Mouse (Mus musculus) midbrain, embryonic 11.5 days (tissue): ENCODE measurements around the gene Tmem94. TPM values are rescaled to one million over a fixed set of nuclear protein-coding genes. Genes with fewer than 3 reads are reported as not detected.

Experiments used
- ATAC-seq: fragments of 200-750 bp; cut with Nextera tagmentation; 2 replicates; pipeline ENCODE4 v1.8.0; 2017; ENCODE audit warnings: moderate TSS enrichment, moderate library complexity; ENCODE audit not compliant: low FRiP score
- DNase-seq: peaks from one replicate; pipeline ENCODE4 v3.0.0; 2015; ENCODE audit warnings: low spot score; ENCODE audit errors: missing footprints
- H3K27ac ChIP-seq: fragments of 300-500 bp; sonication (generic); 2 replicates; pipeline ENCODE4 v1.5.1; 2014; ENCODE audit warnings: low read depth, low read length
- H3K27me3 ChIP-seq: fragments of 300-500 bp; sonication (generic); 2 replicates; pipeline ENCODE4 v1.6.1; 2014; ENCODE audit warnings: mild to moderate bottlenecking, low read length, moderate library complexity, mixed read lengths; ENCODE audit not compliant: control insufficient read depth, insufficient read depth
- H3K36me3 ChIP-seq: fragments of 300-500 bp; sonication (generic); 2 replicates; pipeline ENCODE4 v1.6.1; 2014; ENCODE audit warnings: mild to moderate bottlenecking, low read length, moderate library complexity, mixed read lengths; ENCODE audit not compliant: control insufficient read depth, insufficient read depth
- H3K4me1 ChIP-seq: fragments of 300-500 bp; sonication (generic); 2 replicates; pipeline ENCODE4 v1.6.1; 2014; ENCODE audit warnings: low read length; ENCODE audit not compliant: control insufficient read depth, insufficient read depth
- H3K4me2 ChIP-seq: fragments of 300-500 bp; sonication (generic); 2 replicates; pipeline ENCODE4 v1.6.1; 2014; ENCODE audit warnings: mild to moderate bottlenecking, moderate library complexity
- H3K4me3 ChIP-seq: fragments of 300-500 bp; sonication (generic); 2 replicates; pipeline ENCODE4 v1.5.1; 2014; ENCODE audit warnings: low read depth, low read length
- H3K9ac ChIP-seq: fragments of 300-500 bp; sonication (generic); 2 replicates; pipeline ENCODE4 v1.6.1; 2014; ENCODE audit warnings: low read length
- H3K9me3 ChIP-seq: fragments of 300-500 bp; sonication (generic); 2 replicates; pipeline ENCODE4 v1.6.1; 2016; ENCODE audit warnings: low read length; ENCODE audit not compliant: control insufficient read depth
- WGBS: fragments of 180-500 bp; shearing (Covaris S2); extraction: QIAGEN DNeasy Blood & Tissue Kit; methylation state at CpG from one replicate; pipeline ENCODE4 v1.1.7; 2014; 5-methylcytosine and 5-hydroxymethylcytosine counted together
- polyA plus RNA-seq: library from polyadenylated mRNA; unstranded; fragments of >200 nt; fragmentation: Nextera tagmentation; extraction: Ambion mirVana; gene quantifications from 2 replicates; pipeline ENCODE4 v1.2.1, GENCODE M21; 2014

Tmem94 gene
- polyA plus RNA-seq, 1 experiment from 2014 or later, result 16.7 TPM

DNA sequence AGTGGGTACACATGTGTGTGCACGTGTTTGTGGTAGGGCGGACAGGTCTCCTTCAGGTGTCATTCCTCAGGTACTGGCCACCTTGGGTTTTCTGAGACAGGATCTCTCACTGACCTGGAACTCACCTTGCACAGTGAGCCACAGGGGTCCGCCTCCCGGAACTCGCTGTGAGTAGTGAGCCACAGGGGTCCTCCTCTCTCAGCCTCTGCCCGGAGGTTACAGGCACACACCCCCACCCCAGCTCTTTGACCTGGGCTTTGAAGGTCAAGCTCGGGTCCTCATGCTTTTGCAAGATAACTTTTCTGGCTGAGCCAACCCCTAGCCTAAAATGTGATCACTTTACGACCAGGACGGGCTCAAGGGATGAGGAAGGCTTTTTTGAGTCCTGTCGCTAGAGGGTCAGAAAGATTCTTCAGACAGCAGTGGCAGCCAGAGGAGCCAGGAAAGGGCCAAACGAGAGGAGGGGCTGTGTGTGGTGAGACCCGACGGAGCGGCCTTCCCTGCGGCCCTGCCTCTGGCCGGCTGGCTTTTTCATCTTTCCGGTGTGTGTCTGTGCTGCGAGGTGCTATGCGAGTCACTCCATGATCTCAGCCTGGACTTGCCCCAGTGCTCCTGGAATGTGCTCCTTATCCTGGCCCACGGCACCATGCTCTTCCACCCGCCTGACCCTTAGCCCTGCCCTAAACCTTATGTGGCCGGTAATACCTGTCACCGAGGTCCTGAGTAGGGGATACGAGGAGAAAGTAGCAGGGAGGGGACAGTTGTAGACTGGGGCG lies 65.5 kb downstream of the Tmem94 start:
- ATAC-seq, result no peak
- Histone ChIP-seq H3K4me1 (peaks cover 10% of the 10 kb centered on the region), H3K9me3 (no peaks in the 10 kb centered on the region), H3K4me3 (no peak overlapping the region), H3K9ac (no peak overlapping the region), H3K4me2 (no peak overlapping the region), H3K27me3 (peaks cover 14% of the 10 kb centered on the region), H3K27ac (no peak overlapping the region), H3K36me3 (no peaks in the 10 kb centered on the region)
- WGBS, result 21% methylated on average over 25 of the region's 25 CpGs
- no peak for DNase-seq

DNA sequence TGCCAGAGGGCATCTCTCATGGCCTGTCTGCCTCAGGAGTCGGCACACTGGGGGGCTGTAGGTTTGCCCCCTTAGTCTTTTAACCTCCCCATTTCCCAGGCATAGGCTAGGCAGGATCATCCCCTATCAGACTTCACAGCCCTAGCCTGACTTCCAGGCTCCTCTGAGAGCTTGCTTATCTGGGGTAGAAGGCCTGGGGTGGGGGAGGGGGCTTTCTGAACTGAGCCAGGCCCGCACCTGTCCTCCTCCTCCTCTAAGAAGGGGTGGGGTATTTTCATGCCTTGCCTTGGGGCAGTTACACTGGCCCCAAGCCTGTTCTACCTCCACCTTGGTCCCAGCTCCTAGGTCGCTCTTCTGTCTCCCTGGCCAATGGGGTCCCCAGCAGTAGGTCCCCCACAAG lies 66.3 kb downstream of the Tmem94 start:
- H3K4me1 ChIP-seq, result peaks cover 10% of the 10 kb centered on the region
- no peak overlapping the region for H3K9ac ChIP-seq
- no peak overlapping the region for H3K4me2 ChIP-seq
- ATAC-seq, result no peak
- peaks cover 10% of the 10 kb centered on the region for H3K27me3 ChIP-seq
- 48% methylated on average over 3 of the region's 3 CpGs for WGBS
- H3K9me3 ChIP-seq, result no peaks in the 10 kb centered on the region
- H3K27ac ChIP-seq, result no peak overlapping the region
- no peak for DNase-seq
- no peaks in the 10 kb centered on the region for H3K36me3 ChIP-seq
- H3K4me3 ChIP-seq, result no peak overlapping the region

DNA sequence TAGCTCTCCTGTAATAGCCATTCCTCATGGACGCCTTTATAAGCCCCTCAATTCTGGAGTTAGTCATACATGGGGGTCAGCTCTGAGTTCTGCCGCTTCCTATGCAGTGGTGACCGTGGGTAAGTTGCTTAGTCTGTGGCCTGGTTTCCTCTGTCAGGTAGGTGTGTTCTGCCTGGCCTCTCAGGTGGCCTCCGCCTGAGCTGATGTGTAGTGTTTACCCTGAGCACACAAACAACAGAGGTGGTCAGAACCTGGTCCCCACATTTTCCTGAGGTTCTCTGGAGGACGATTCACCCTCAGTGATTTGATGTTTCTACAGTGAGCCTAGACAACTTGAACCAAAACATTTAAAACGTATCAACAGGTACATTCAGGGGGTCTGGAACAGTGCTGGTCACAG lies 66.8 kb downstream of the Tmem94 start:
- WGBS, result 70% methylated on average over 6 of the region's 6 CpGs
- Histone ChIP-seq H3K9ac (no peak overlapping the region), H3K9me3 (no peaks in the 10 kb centered on the region), H3K36me3 (no peaks in the 10 kb centered on the region), H3K27ac (no peak overlapping the region), H3K27me3 (peaks cover 10% of the 10 kb centered on the region), H3K4me1 (peaks cover 10% of the 10 kb centered on the region), H3K4me3 (no peak overlapping the region), H3K4me2 (no peak overlapping the region)
- ATAC-seq (no peak), DNase-seq (no peak)

DNA sequence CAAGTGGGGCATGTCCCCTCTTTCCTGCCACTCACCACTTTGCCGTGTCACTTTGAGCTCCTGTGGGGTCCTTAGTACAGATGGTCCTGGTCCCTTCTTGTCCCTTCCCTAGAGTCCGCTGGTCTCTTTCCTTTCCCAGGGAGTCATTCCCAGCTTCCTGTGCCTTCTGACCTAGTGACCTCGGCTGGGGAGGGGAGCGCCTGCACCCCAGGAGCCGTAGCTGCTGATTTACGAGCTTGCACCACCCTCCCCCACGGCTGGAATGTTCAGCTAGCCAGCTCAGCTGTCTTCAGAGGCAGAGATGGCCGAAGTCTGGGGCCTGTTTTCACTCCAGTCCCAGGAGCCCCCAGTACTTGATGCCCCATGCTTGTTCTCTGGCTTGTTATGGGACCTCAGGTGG lies 67.3 kb downstream of the Tmem94 start:
- H3K36me3 ChIP-seq, result no peaks in the 10 kb centered on the region
- H3K4me3 ChIP-seq, result no peak overlapping the region
- no peak for DNase-seq
- H3K27ac ChIP-seq, result no peak overlapping the region
- H3K27me3 ChIP-seq, result peaks cover 7% of the 10 kb centered on the region
- WGBS, result 8% methylated on average over 8 of the region's 8 CpGs
- no peak overlapping the region for H3K9ac ChIP-seq
- peaks cover 10% of the 10 kb centered on the region for H3K4me1 ChIP-seq
- H3K9me3 ChIP-seq, result no peaks in the 10 kb centered on the region
- H3K4me2 ChIP-seq, result no peak overlapping the region
- no peak for ATAC-seq

DNA sequence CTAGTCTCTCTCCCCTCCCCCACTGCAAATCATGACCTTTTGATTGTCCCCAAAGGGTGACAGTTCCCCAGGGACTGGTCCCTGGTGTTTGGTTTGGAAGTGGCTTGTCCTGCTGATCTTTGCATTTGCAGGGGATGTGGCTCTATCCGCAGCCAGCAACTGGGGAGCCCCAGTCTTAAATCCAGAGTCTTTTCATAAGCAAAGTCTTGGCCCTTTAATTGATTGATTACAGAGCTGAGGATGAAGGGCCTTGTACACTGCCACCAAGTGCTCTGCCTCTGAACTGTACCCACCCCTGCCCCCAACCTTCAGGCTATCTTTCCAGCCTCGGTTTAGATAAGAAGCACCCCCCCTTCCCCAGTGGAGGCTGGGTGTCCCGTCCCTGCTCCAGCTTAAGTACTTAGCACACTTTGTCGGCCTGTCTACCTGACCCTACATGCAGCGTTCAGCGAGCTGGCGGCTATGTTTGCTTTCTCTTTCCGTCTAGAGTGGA lies 67.8 kb downstream of the Tmem94 start:
- Histone ChIP-seq H3K4me1 (peaks cover 10% of the 10 kb centered on the region), H3K4me2 (no peak overlapping the region), H3K36me3 (no peaks in the 10 kb centered on the region), H3K27ac (no peak overlapping the region), H3K4me3 (no peak overlapping the region), H3K27me3 (peaks cover 7% of the 10 kb centered on the region), H3K9me3 (no peaks in the 10 kb centered on the region), H3K9ac (no peak overlapping the region)
- ATAC-seq, result no peak
- DNase-seq, result no peak
- 19% methylated on average over 8 of the region's 8 CpGs for WGBS

DNA sequence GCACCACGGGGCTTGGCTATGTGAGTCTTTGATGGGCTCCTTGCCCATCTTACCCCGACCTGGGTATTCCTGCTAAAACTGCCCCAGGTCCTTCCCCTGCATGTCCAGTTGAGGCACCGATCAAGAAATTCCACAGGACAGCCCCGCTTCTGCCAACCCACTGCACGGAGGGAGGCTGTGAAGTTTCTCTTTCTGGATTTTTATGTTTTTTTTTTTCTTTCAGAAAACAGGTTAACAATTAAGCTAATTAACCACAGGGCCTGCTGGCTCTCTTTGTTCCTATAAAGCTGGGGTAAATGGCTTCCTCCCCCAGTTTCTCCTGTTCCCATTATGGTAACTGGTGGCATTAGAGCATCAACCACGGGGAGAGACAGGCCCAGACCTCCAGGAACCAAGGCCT lies 68.8 kb downstream of the Tmem94 start:
- no peaks in the 10 kb centered on the region for H3K9me3 ChIP-seq
- H3K4me1 ChIP-seq, result peaks cover 10% of the 10 kb centered on the region
- peaks cover 7% of the 10 kb centered on the region for H3K27me3 ChIP-seq
- no peaks in the 10 kb centered on the region for H3K36me3 ChIP-seq
- H3K9ac ChIP-seq, result no peak overlapping the region
- H3K4me3 ChIP-seq, result no peak overlapping the region
- WGBS, result 73% methylated on average over 6 of the region's 6 CpGs
- no peak overlapping the region for H3K27ac ChIP-seq
- ATAC-seq (no peak), DNase-seq (no peak)
- no peak overlapping the region for H3K4me2 ChIP-seq

DNA sequence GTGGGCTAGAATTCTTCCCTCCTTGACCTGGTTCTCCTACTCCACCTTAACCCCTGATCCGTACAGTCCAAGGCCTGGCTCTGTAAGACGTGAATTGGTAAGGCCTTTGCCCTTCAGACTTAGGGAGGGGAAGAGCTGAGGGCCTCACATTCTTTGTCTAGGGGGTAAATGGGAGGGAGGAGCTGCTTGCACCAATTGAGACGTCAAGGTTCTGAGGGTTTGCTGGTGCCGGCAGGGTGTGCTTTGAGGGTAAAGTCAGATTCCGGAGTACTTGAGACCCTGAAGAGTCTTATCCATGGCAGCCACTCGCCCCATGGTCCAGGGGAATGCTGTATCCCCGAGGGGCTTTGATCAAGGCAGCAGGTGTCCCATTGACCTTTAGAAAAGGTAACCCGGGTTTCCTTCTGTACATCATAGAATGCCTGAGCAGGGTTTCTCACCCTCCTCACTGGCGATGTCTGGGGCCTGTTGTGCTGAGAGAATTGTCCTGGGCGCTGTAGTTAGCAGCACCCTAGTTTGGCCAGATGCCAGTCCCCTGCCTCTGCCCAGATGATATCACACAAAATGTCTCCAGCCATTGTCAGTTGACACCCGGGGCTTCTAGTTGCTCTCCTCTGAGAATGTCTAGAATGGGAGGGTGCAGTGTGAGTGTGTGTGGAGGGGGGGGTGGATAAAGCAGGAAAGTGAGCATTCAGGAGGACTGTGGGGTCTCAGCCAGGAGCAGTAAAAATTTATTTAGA lies 71.6 kb downstream of the Tmem94 start:
- no peak for DNase-seq
- no peak overlapping the region for H3K27ac ChIP-seq
- ATAC-seq, result no peak
- peaks cover 10% of the 10 kb centered on the region; the same call in 1 of the 2 replicates for H3K4me1 ChIP-seq
- peaks cover 3% of the 10 kb centered on the region for H3K27me3 ChIP-seq
- H3K4me3 ChIP-seq, result no peak overlapping the region
- H3K9ac ChIP-seq, result no peak overlapping the region
- no peaks in the 10 kb centered on the region for H3K36me3 ChIP-seq
- no peaks in the 10 kb centered on the region for H3K9me3 ChIP-seq
- no peak overlapping the region for H3K4me2 ChIP-seq
- WGBS, result 35% methylated on average over 11 of the region's 11 CpGs

DNA sequence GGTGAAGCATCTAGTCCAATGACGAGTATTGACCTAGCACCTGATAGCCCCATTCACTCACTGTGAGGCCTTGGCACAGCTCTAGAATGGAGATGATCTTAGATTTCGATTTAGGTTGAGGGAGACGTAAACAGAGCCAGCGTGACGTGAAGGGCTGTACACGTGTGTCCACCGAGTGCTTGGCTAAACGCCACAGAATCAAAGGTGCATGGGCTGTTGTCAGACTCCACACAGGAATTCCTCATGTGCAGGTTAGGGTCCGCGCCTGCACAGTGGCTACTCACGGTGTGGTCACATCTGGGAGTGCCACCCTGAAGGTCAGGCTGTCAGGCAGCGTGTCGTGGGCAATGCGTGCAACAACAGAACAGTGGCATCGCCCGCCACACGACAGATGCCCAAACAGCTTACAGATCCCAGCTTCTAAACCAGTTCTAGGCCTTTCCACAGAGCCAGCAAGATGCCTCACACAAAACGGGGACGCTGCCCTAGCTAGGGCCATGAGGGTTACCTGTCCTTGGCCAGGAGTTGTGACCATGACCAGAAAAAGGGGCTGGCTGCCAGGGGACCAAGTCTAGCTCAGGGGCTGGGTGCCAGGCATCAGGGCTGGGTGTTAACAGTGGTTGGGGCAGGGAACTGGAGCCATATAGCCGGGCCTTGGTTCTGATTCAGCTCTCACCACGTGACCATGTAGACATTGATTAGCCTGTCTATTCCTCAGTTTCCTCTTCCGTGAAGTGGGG lies 72.5 kb downstream of the Tmem94 start:
- H3K9me3 ChIP-seq, result no peaks in the 10 kb centered on the region
- no peak overlapping the region for H3K4me2 ChIP-seq
- WGBS, result 92% methylated on average over 22 of the region's 22 CpGs
- H3K36me3 ChIP-seq, result no peaks in the 10 kb centered on the region
- no peaks in the 10 kb centered on the region for H3K27me3 ChIP-seq
- H3K4me3 ChIP-seq, result no peak overlapping the region
- no peak overlapping the region for H3K27ac ChIP-seq
- H3K4me1 ChIP-seq, result peaks cover 7% of the 10 kb centered on the region; the same call in 1 of the 2 replicates
- peak; percentile 80 for DNase-seq
- ATAC-seq, result no peak
- H3K9ac ChIP-seq, result no peak overlapping the region

DNA sequence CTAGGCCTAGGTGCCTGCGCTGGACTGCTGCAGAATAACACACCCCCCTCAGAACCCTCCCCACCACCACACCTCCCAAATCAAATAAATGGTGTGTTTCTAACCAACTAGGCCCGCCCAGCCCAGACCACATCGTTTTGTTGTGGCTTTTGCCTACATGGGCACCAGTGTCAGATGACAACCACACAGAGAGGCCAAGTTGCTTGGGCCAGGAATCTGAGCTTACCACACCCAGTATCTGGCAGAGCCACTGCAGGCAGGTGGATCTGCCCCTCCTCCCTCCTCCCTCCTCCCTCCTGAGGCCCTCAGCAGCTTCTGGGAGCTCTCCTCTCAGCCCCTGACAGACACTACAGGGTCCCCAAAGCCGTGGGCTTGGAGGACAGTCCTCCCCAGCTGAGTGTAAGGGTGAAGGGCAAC lies 73.7 kb downstream of the Tmem94 start:
- Histone ChIP-seq H3K9ac (no peak overlapping the region), H3K4me3 (no peak overlapping the region), H3K27ac (no peak overlapping the region), H3K4me1 (no peaks in the 10 kb centered on the region), H3K9me3 (no peaks in the 10 kb centered on the region), H3K27me3 (no peaks in the 10 kb centered on the region), H3K4me2 (no peak overlapping the region), H3K36me3 (no peaks in the 10 kb centered on the region)
- DNase-seq (peak; percentile 76), ATAC-seq (no peak)
- WGBS, result 51% methylated on average over 4 of the region's 4 CpGs
